Mouse (Mus musculus) hindbrain, embryonic 10.5 days (tissue): Measurements from ENCODE around the gene Krtap3-3. TPM values are rescaled to one million over a fixed set of nuclear protein-coding genes. Genes with fewer than 3 reads are reported as not detected.

Experiments used
- DNase-seq: peaks from one replicate; pipeline ENCODE4 v3.0.0-alpha.2; 2017; ENCODE audit warnings: low spot score
- H3K27ac ChIP-seq: fragments of 300-500 bp; sonication (generic); 2 replicates; pipeline ENCODE4 v1.5.1; 2016; ENCODE audit warnings: mild to moderate bottlenecking, moderate library complexity
- H3K27me3 ChIP-seq: fragments of 300-500 bp; sonication (generic); 2 replicates; pipeline ENCODE4 v1.6.1; 2016; ENCODE audit warnings: mild to moderate bottlenecking; ENCODE audit not compliant: poor library complexity, insufficient read depth, severe bottlenecking
- H3K36me3 ChIP-seq: fragments of 300-500 bp; sonication (generic); 2 replicates; pipeline ENCODE4 v1.6.1; 2016; ENCODE audit warnings: mild to moderate bottlenecking, moderate library complexity
- H3K4me1 ChIP-seq: fragments of 300-500 bp; sonication (generic); replicated peaks from 2 replicates; pipeline ENCODE4 v1.6.1; 2016; ENCODE audit warnings: mild to moderate bottlenecking
- H3K4me3 ChIP-seq: fragments of 300-500 bp; sonication (generic); 2 replicates; pipeline ENCODE4 v1.5.1; 2016; ENCODE audit warnings: mild to moderate bottlenecking, moderate library complexity
- H3K9me3 ChIP-seq: fragments of 300-500 bp; sonication (generic); 2 replicates; pipeline ENCODE4 v1.6.1; 2016; ENCODE audit warnings: mild to moderate bottlenecking, moderate library complexity
- WGBS: fragments of 180-500 bp; shearing (Covaris S2); methylation state at CpG from one replicate; pipeline ENCODE4 v1.1.7; 2016; 5-methylcytosine and 5-hydroxymethylcytosine counted together
- polyA plus RNA-seq: library from polyadenylated mRNA; unstranded; fragments of >200 nt; fragmentation: Nextera tagmentation; extraction: Ambion mirVana; gene quantifications from 2 replicates; pipeline ENCODE4 v1.2.1, GENCODE M21; 2016

The Krtap3-3 gene
- polyA plus RNA-seq, 1 experiment from 2014 or later: not detected

GRCm38 (mm10) chr11:99557976-99558745 is 7.5 kb upstream of the Krtap3-3 start:
- H3K4me1 ChIP-seq: no peaks in the 10 kb centered on the region
- no peaks in the 10 kb centered on the region for H3K36me3 ChIP-seq
- no peak overlapping the region for H3K27ac ChIP-seq
- no peak for DNase-seq
- no peak overlapping the region for H3K4me3 ChIP-seq
- no peaks in the 10 kb centered on the region for H3K27me3 ChIP-seq
- 73% methylated on average over 3 of the region's 3 CpGs for WGBS
- no peaks in the 10 kb centered on the region for H3K9me3 ChIP-seq

- Histone ChIP-seq H3K36me3 (no peaks in the 10 kb centered on the region), H3K27me3 (no peaks in the 10 kb centered on the region), H3K4me1 (no peaks in the 10 kb centered on the region), H3K27ac (no peak within 1 kb of the TSS), H3K9me3 (no peaks in the 10 kb centered on the region), H3K4me3 (no peak within 1 kb of the TSS)
- no peak for DNase-seq
- whole genome bisulfite sequencing: 64% methylated on average over 2 of the region's 2 CpGs
Observed at GRCm38 (mm10) chr11:99556753-99557152, 6.1 kb upstream of the Krtap3-3 start, which contains the start of gene Krtap3-2. Gene Krtap3-2, minus strand, starts transcription at chr11:99556853.

GRCm38 (mm10) chr11:99556195-99556594 is 5.5 kb upstream of the Krtap3-3 start:
- no peak overlapping the region for H3K27ac ChIP-seq
- H3K9me3 ChIP-seq: no peaks in the 10 kb centered on the region
- H3K4me3 ChIP-seq: no peak overlapping the region
- WGBS: 86% methylated on average over 2 of the region's 2 CpGs
- H3K27me3 ChIP-seq: no peaks in the 10 kb centered on the region
- H3K36me3 ChIP-seq: no peaks in the 10 kb centered on the region
- no peak for DNase-seq
- H3K4me1 ChIP-seq: no peaks in the 10 kb centered on the region

- H3K9me3 ChIP-seq: no peaks in the 10 kb centered on the region
- no peak overlapping the region for H3K4me3 ChIP-seq
- no peaks in the 10 kb centered on the region for H3K36me3 ChIP-seq
- H3K4me1 ChIP-seq: no peaks in the 10 kb centered on the region
- no peak for DNase-seq
- H3K27ac ChIP-seq: no peak overlapping the region
- H3K27me3 ChIP-seq: no peaks in the 10 kb centered on the region
Observed at GRCm38 (mm10) chr11:99547892-99548291, 2.8 kb downstream of the Krtap3-3 start.

GRCm38 (mm10) chr11:99539721-99540120 is 10.9 kb downstream of the Krtap3-3 start:
- H3K36me3 ChIP-seq: no peaks in the 10 kb centered on the region
- 77% methylated on average over 9 of the region's 9 CpGs for WGBS
- H3K27me3 ChIP-seq: no peaks in the 10 kb centered on the region
- no peak overlapping the region for H3K27ac ChIP-seq
- 0 out of 2 replicates have a peak, but pooled peaks cover 7% of the 10 kb centered on the region for H3K4me1 ChIP-seq
- DNase-seq: no peak
- H3K9me3 ChIP-seq: no peaks in the 10 kb centered on the region
- H3K4me3 ChIP-seq: no peak overlapping the region

GRCm38 (mm10) chr11:99521288-99521860 is 29.3 kb downstream of the Krtap3-3 start, which contains the start of gene Krt39:
Gene Krt39, minus strand, starts transcription at chr11:99521338.
- H3K27ac ChIP-seq: no peak within 1 kb of the TSS
- WGBS: 91% methylated on average over 13 of the region's 13 CpGs
- H3K36me3 ChIP-seq: no peaks in the 10 kb centered on the region
- H3K4me1 ChIP-seq: no peaks in the 10 kb centered on the region
- H3K4me3 ChIP-seq: no peak within 1 kb of the TSS
- H3K27me3 ChIP-seq: no peaks in the 10 kb centered on the region
- DNase-seq: no peak
- no peaks in the 10 kb centered on the region for H3K9me3 ChIP-seq

GRCm38 (mm10) chr11:99514098-99514497 is 36.6 kb downstream of the Krtap3-3 start:
- Histone ChIP-seq H3K27ac (no peak overlapping the region), H3K27me3 (no peaks in the 10 kb centered on the region), H3K4me1 (no peaks in the 10 kb centered on the region), H3K36me3 (no peaks in the 10 kb centered on the region), H3K9me3 (no peaks in the 10 kb centered on the region), H3K4me3 (no peak overlapping the region)
- 89% methylated on average over 8 of the region's 8 CpGs for WGBS
- no peak for DNase-seq

Other genes starting within 250 kb of the Krtap3-3 start
- gene Krt25, start 227.9 kb downstream of the Krtap3-3 start, polyA plus RNA-seq: 0.07 TPM in 1 of 2 replicates, not detected in the other
- 0.12 and 0.43 TPM in 2 replicates for gene Krt26, start 212.9 kb downstream of the Krtap3-3 start, polyA plus RNA-seq
- not detected in 2 replicates for gene Krt27, start 199.8 kb downstream of the Krtap3-3 start, polyA plus RNA-seq
- gene Krt28, start 176.0 kb downstream of the Krtap3-3 start, polyA plus RNA-seq: 0.25 and 0.26 TPM in 2 replicates
- gene Krt10, start 161.5 kb downstream of the Krtap3-3 start, polyA plus RNA-seq: 22.4 and 27.4 TPM in 2 replicates
- gene Krt12, start 128.6 kb downstream of the Krtap3-3 start, polyA plus RNA-seq: 0.09 TPM in 1 of 2 replicates, not detected in the other
- 0.35 and 1.6 TPM in 2 replicates for gene Krt20, start 112.7 kb downstream of the Krtap3-3 start, polyA plus RNA-seq
- gene Krt23, start 57.7 kb downstream of the Krtap3-3 start, polyA plus RNA-seq: 0.24 TPM in 1 of 2 replicates, not detected in the other
- gene Krt39, start 29.5 kb downstream of the Krtap3-3 start, polyA plus RNA-seq: not detected in 2 replicates
- not detected in 2 replicates for gene Krt40, start 7.7 kb downstream of the Krtap3-3 start, polyA plus RNA-seq
- gene Krtap3-2, start 6.0 kb upstream of the Krtap3-3 start, polyA plus RNA-seq: not detected in 2 replicates
- not detected in 2 replicates for gene Gm11939, start 8.6 kb upstream of the Krtap3-3 start, polyA plus RNA-seq
- gene Krtap3-1, start 15.8 kb upstream of the Krtap3-3 start, polyA plus RNA-seq: not detected in 2 replicates
- gene Krtap1-5, start 30.2 kb upstream of the Krtap3-3 start, polyA plus RNA-seq: not detected in 2 replicates
- not detected in 2 replicates for gene Krtap1-4, start 32.8 kb upstream of the Krtap3-3 start, polyA plus RNA-seq
- gene Krtap1-3, start 40.5 kb upstream of the Krtap3-3 start, polyA plus RNA-seq: not detected in 2 replicates
- not detected in 2 replicates for gene Krtap9-3, start 47.2 kb upstream of the Krtap3-3 start, polyA plus RNA-seq
- gene Gm11938, start 52.4 kb upstream of the Krtap3-3 start, polyA plus RNA-seq: not detected in 2 replicates
- not detected in 2 replicates for gene Gm11937, start 59.3 kb upstream of the Krtap3-3 start, polyA plus RNA-seq
- gene Krtap2-4, start 64.0 kb upstream of the Krtap3-3 start, polyA plus RNA-seq: not detected in 2 replicates
- gene Gm11562, start 69.6 kb upstream of the Krtap3-3 start, polyA plus RNA-seq: not detected in 2 replicates
- gene Krtap4-1, start 77.4 kb upstream of the Krtap3-3 start, polyA plus RNA-seq: not detected in 2 replicates
- gene Krtap4-2, start 84.2 kb upstream of the Krtap3-3 start, polyA plus RNA-seq: not detected in 2 replicates
- gene Krtap4-7, start 93.2 kb upstream of the Krtap3-3 start, polyA plus RNA-seq: not detected in 2 replicates
- not detected in 2 replicates for gene Gm11555, start 99.4 kb upstream of the Krtap3-3 start, polyA plus RNA-seq
- gene Gm11563, start 108.1 kb upstream of the Krtap3-3 start, polyA plus RNA-seq: not detected in 2 replicates
- not detected in 2 replicates for gene Krtap4-6, start 115.1 kb upstream of the Krtap3-3 start, polyA plus RNA-seq
- gene Gm14190, start 139.9 kb upstream of the Krtap3-3 start, polyA plus RNA-seq: not detected in 2 replicates
- not detected in 2 replicates for gene Gm14180, start 183.4 kb upstream of the Krtap3-3 start, polyA plus RNA-seq
- gene Gm11595, start 222.0 kb upstream of the Krtap3-3 start, polyA plus RNA-seq: not detected in 2 replicates
- gene Krtap4-8, start 229.8 kb upstream of the Krtap3-3 start, polyA plus RNA-seq: not detected in 2 replicates
- gene Krtap4-9, start 234.3 kb upstream of the Krtap3-3 start, polyA plus RNA-seq: not detected in 2 replicates
- gene Gm11596, start 242.6 kb upstream of the Krtap3-3 start, polyA plus RNA-seq: not detected in 2 replicates
- gene Gm11569, start 248.1 kb upstream of the Krtap3-3 start, polyA plus RNA-seq: not detected in 2 replicates